Comparison of ENCODE assay signal across 16 mouse cellular contexts in genomic region chr9:119207113-119207512, GRCm38 (mm10). TPM values are rescaled to one million over a fixed set of nuclear protein-coding genes. Genes with fewer than 3 reads are reported as not detected.
"Had no signal": no experiment of that assay in that cellular context is flagged by ENCODE, and none has a peak within 500 bp of the region (broad histone marks: within the 10 kb centered on the region; RNA-seq: fewer than 3 reads in every experiment).

No protein-coding gene starts in this region.

- ATAC-seq: intestine, embryonic 16.5 days; liver, postnatal 0 days had no signal

- H3K36me3 ChIP-seq: hindbrain, embryonic 15.5 days; limb, embryonic 12.5 days; liver, embryonic 13.5 days; lung, embryonic 15.5 days; midbrain, embryonic 12.5 days had no signal

- H3K9me3 ChIP-seq: hindbrain, embryonic 15.5 days; liver, embryonic 13.5 days; lung, embryonic 15.5 days had no signal

- H3K27me3 ChIP-seq: hindbrain, embryonic 15.5 days; limb, embryonic 12.5 days; liver, embryonic 13.5 days; lung, embryonic 15.5 days; midbrain, embryonic 12.5 days had no signal

- H3K4me2 ChIP-seq: hindbrain, embryonic 15.5 days; limb, embryonic 12.5 days; liver, embryonic 13.5 days; lung, embryonic 15.5 days; midbrain, embryonic 12.5 days had no signal

- DNase-seq: layer of hippocampus, adult 9-11 months; liver; liver, embryonic 13.5 days; liver, postnatal 0 days; right cerebral cortex, postnatal 4 days; spleen, adult 18-20 months; thymus, adult 18-20 months; thymus, postnatal 25 days had no signal

- H3K4me3 ChIP-seq: hindbrain, embryonic 15.5 days; limb, embryonic 12.5 days; liver, embryonic 13.5 days; lung, embryonic 15.5 days; midbrain, embryonic 12.5 days had no signal

- H3K9ac ChIP-seq: hindbrain, embryonic 15.5 days; limb, embryonic 12.5 days; liver, embryonic 13.5 days; liver, postnatal 0 days; lung, embryonic 15.5 days; midbrain, embryonic 12.5 days had no signal

- H3K27ac ChIP-seq: hindbrain, embryonic 15.5 days; limb, embryonic 12.5 days; liver, embryonic 13.5 days; lung, embryonic 15.5 days; midbrain, embryonic 12.5 days had no signal

- H3K4me1 ChIP-seq: hindbrain, embryonic 15.5 days; limb, embryonic 12.5 days; liver, embryonic 13.5 days; lung, embryonic 15.5 days; midbrain, embryonic 12.5 days had no signal

RNA-seq across cellular contexts. Expression of gene Slc22a13, which starts 1.8 kb away (rescaled TPM):
- polyA plus RNA-seq: hindbrain, embryonic 15.5 days; intestine, embryonic 16.5 days; limb, embryonic 12.5 days; liver, embryonic 13.5 days; liver, postnatal 0 days; lung, embryonic 15.5 days; midbrain, embryonic 12.5 days; neural tube, embryonic 14.5 days; stomach, embryonic 14.5 days had no signal

RNA-seq across cellular contexts. Expression of gene Gm47289, which starts 48.2 kb away (rescaled TPM):
- polyA plus RNA-seq: hindbrain, embryonic 15.5 days; intestine, embryonic 16.5 days; limb, embryonic 12.5 days; liver, embryonic 13.5 days; liver, postnatal 0 days; lung, embryonic 15.5 days; midbrain, embryonic 12.5 days; midbrain, postnatal 0 days; neural tube, embryonic 14.5 days; stomach, embryonic 14.5 days had no signal
